Mouse (Mus musculus): Measurements from ENCODE around the gene Gas2.

The Gas2 gene

DNA sequence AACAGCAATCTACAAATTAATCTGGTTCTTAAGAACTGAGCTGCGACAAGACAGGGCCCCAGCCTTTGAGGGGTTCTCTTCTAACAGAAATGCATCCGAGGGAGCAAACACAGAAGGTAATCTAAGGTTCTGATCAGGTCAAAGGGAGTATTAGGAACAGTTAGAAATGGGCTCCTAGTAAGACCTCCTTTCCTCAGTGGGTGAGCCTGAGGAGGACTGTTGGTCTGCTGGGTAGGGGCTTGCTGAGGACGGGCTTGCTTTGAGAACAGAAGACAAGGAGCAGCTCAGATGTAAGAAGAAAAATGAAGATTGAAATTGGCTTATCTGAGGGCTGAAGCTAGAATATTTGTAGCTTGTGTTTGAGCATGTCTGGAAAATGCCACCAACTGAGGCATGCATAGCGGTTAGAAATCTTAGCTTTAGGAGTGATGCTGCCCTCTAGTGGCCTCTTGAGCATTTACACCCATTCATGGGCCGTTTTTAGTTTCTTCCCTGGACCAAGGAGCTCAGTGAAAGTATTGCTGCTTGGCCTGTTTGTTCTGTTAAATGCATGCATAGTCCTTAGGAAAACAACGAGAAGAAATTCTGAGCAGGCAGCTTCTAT, 110.5 kb downstream of the Gas2 start:
- no peak for DNase-seq

DNA sequence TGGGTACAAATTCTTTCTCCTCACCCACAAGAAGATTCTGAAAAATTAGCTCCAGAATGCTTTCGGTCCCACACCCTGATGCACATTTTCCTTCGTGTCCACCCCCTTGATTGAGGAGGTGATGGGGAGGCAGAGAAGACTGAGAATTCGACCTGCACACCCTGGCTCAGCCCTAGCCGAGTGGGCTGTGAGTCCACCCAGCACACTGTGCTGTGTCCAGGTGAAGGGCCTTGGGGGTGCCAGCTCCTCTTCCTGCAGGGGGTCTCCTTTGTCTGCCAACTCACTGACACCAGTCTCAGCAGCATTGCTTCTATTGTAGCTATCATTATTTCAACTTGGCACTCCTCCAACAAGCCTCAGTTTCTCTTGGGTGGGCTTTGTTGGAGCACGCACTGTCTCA, 111.3 kb downstream of the Gas2 start:
- no peak for DNase-seq

DNA sequence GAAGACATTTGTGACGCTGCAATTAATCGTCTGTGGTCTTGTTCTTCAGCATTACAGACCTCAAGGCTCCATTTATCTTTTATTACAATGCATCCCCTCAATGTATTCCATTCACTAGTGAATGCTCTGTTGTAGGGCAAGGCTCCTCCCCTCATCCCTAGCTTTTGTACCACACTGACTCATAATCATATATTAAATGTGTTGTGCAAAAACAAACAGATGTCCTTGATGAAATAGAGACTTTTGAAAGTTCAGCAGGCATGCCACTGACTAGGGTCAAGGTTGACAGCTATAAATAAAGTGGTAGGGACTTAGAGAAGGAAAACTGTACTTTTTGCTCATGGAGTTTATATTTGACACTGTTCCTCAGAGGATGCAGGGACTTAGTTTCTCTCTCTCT, 111.7 kb downstream of the Gas2 start:
- DNase-seq: no peak

DNA sequence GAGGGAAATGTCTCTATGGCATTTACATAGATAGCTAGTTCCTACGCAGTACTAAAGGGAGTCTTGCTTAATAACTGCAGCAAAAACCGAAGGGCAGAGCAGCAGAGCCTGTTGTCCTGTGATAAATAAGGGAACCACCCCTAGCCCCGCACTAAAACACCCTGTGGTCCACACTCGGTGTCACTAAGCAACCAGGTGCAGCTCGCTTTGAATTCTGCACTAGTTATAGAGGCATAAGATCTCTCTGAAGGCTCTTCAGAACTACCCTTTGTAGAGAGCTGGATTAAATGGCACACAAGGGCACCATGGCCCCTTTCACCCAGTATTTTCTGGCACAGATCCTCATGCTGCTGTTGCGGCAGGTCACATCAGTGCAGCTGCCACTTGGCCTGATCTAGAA, 113.4 kb downstream of the Gas2 start:
- DNase-seq: no peak

DNA sequence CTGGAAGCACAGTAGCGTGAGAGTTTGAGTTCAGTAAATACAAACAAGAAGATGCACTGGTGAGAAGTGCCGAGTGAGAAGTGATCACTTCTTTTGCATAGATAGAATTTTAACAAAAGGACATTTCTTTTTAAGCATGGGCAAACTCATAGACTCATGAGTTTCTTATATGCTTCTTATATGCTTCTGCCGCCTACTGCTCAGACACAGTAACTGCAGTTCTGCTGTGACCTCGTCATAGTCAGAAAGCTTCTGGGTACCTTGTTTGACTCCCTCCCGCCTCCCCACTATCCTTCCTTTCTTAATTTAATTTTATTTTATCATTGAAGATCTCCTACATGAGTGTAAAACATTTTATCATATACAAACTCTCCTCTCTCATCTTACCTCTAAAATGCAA, 117.5 kb downstream of the Gas2 start:
- DNase-seq: no peak

DNA sequence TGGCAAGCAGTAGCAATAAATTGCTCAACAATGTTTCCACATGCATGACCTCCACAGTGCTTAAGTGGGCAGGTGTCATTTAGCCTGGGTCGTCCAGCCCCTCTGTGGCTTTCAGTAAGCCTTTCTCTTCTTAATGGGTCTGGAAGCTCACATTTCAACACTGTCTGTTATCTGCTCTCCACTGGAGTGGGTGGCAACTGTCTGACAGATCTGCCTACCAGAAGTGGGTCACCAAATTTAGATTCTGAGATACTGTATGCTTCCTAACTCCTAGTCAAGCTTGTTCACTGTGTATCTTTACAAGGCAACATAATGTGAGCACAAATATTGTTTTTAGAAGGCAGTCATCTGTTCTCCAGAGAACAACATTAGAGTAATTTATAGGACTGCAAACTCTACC, 120.5 kb downstream of the Gas2 start:
- no peak for DNase-seq

DNA sequence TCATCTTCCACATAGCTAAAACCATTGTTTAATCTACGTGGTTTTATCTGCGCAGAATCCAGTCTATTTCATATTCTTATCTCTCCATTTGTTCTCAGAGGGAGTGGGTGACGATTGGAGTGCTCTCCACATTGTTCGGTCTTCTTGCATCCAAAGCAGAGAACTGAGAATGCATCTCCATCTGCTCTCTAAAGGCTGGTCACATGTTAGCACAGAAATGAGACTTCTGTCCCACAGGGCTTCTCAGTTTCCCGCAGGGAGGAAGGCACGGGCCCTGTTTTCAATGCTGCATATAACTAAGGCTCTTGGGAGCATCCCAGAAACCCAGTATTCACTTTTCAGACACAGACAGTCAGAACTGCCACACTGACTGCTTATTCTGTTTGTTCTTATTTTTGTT, 123.9 kb downstream of the Gas2 start:
- no peak for DNase-seq

DNA sequence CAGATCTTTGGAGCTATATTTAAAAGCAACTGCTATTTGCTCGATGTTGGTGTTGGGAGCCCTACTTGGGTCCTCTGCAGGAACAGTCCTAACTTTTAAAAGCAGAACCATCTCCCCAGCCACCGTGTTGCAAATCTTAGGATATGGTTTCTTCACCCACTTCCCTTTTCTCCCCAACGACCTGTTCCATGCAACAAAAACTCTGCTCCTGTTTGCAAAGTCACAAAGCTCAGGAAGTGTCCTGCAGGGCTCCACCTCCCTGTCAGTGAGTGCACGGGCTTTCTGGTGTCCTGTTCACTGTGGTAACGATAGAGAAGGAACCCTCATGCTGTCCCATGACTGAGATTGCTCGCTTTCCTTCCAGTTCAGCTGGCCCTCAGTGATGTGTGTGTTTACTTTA, 125.1 kb downstream of the Gas2 start:
- no peak for DNase-seq

DNA sequence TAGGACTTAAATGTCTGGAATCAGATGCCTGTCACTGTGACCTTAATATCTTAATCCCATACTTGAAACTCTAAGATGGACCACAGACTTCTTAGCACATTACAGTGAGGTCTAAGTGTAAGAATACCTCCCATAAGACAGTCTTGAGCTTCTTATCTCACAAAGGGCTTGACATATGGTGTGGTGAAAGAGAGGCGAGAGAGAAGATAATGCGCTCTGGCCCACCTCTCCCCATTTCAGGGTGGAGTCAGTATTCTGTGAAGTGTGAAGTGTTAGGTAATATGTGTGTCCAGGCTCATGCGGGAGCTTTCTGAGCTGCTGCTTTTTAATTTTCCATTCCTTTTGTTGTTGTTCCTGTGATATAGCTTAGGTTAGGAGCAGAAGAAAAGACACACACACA, 129.2 kb downstream of the Gas2 start:
- no peak for DNase-seq

DNA sequence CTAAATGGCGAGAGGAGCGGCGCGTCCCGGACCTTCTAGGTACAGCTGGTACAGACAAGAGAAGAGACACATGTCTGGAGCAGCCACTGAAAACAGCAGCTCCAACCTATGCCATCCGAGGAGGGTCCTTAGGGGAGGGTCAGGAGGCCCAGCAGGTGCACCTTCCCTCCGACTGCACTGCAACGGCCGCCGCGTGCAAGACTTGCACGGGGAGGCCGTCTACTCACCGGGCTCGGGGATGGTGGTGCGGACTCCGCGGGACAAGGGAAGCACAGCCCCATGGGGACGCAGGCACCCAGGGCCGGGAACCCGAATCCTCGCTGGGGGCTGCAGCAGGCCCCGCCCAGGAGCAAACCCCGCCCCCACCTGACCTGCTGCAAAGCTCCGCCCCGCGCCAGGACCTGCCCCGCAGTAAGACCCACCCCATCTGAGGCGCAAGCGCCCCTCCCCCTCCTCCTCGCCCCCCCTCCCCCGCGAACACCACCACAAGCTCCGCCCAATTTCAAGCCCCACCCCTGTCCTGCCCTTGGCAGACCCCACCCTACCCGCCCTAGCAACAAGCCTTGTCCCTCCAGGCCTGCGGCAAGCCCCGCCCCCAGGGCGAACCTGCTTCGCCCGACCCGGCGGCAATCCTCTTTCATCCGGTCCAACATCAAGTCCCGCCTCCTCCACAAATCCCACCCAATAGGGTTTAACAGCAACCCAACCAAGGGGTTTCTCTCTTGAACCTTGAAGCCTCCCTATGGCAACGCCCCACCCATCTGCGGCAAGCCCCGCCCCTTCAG, 143.9 kb downstream of the Gas2 start, which contains the start of gene Svip:
Gene Svip (minus strand): TSS at position 508 of the 785 bp plus-strand sequence.
- peak; percentile 96 to 97 for DNase-seq

DNA sequence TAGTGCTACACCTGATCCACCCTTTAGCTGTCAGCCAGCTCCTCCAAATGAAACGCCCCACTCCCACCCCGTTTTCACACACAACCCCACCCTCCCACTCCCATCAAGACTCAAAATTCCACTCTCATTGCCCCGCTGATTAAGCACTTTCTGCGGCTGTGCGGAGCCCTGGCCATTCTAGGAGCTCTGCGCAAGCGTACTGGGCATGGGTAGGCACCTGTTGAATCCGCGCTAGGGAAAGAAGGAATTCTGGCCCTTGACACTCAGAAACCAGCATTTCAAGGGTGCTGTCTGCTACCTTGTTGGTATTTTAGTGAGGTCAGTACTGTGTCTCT, 144.4 kb downstream of the Gas2 start:
- no peak for DNase-seq

DNA sequence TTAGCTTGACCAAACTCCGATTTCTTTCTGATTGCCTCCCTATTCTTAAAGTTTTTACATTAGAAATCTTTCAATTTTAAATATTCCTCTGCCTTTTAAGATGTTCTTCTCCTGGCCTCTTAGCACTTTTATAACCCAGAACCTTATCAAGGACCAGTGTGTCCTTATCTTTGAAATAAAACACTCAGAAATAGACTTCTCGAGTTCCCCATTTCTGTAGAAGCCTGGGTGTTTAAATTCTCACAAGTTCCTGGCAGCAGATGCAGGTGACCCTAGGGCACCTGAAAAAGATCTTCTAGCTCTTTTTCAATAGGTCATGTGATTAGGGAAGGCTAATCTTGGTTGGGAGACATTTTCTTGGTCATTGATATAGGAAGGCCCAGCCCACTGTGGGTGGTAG, 145.3 kb downstream of the Gas2 start:
- DNase-seq: no peak

DNA sequence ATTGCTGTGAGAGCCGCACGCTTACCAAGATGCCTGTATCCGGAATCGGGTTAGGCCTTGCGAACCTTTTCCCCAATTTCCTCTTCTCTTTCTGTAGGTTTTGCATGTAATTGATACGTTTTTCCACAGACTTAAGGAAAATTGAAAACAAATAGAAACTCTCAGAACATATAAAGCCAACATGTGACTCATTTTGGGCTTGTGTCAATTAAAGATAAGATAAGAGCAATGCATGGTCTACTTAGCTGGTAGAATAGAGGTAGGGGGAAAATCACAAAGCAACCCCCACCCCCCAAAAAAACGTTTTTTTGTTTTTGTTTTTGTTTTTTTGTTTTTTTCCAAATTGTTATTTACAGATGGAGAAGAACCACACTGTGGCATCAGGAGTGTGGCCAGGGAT, 151.6 kb downstream of the Gas2 start:
- DNase-seq: no peak

DNA sequence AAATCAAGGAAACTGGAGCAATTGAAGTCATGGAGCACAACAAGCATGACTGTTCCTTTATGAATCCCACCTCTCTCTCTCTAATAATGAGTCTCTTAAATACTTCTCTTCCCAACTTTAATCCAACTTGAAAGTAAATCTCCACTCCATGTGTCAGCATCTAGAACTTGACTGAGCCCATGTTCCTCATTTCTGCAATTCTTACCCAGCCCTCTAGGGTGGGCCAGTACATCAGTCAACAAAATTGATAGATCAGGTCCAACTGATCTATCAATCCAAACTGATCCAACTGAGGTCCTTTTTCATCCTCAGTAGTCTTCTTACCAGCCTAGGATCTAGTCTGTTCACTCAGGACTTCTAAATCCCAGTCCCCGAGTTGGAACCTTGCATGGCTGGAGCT, 153.4 kb downstream of the Gas2 start:
- DNase-seq: no peak

DNA sequence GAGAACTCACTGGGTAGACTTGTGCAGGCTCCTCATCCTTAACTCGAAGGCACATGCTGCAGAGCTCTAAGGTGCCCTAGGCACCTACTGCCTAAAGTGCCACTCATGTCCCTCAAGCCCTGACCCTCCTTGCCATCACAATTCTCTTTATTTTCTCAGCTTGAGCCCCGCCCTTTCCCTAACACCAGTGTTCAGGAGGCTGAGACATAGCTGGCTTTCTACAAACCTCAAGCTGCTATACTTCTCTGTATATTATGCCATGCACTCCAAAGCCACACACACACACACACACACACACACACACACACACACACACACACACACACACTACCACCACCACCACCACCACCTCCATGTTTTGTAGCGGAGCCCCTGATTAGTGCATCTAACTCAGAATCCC, 153.8 kb downstream of the Gas2 start, which contains the start of gene 1700015G11Rik:
Gene 1700015G11Rik (minus strand): TSS at position 101 of the 400 bp plus-strand sequence.
- no peak for DNase-seq

DNA sequence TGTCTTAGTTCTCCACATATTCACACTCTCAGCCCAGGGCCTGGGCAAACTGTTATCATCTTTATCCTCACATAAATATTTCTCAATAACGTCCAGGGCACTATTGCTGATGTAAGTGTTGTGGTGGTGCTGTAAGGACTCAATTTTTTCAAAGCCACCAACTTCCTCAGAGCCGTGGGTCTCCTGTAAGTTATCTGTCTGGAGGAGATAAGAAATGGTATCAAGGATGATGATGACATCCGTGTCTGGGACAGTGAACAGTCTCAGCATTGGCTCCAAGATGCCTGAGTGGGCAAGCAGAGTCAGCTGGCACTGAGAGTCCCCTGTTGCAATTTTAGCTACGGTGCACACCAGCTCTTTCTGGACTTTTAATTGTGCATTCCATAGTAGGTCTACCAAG, 160.2 kb downstream of the Gas2 start:
- no peak for DNase-seq

DNA sequence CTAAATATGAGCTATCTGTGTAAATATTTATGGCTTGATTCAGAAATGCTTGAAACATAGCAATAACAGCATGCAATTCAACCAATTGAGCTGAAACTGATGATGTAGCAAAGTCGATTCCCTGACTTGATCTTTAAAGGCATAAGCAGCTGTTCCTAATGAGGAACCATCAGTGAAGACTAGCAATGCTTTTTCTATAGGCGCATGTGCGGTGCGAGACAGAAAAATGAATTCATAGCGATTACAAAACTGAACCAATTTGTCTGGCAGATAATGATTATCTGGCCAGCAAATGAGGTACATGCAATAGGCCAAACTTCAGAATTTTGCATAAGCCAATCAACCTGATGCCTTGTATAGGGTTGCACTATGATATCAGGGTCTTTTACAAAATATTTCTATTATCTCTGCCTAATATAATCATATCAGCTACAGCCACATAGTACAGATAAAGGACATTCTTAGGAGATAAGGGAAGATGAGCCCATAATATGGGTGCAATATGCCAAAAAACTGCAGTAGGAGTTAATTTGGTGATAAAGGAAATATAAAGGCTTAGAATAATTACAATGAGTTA, 162.3 kb downstream of the Gas2 start:
- DNase-seq: no peak

DNA sequence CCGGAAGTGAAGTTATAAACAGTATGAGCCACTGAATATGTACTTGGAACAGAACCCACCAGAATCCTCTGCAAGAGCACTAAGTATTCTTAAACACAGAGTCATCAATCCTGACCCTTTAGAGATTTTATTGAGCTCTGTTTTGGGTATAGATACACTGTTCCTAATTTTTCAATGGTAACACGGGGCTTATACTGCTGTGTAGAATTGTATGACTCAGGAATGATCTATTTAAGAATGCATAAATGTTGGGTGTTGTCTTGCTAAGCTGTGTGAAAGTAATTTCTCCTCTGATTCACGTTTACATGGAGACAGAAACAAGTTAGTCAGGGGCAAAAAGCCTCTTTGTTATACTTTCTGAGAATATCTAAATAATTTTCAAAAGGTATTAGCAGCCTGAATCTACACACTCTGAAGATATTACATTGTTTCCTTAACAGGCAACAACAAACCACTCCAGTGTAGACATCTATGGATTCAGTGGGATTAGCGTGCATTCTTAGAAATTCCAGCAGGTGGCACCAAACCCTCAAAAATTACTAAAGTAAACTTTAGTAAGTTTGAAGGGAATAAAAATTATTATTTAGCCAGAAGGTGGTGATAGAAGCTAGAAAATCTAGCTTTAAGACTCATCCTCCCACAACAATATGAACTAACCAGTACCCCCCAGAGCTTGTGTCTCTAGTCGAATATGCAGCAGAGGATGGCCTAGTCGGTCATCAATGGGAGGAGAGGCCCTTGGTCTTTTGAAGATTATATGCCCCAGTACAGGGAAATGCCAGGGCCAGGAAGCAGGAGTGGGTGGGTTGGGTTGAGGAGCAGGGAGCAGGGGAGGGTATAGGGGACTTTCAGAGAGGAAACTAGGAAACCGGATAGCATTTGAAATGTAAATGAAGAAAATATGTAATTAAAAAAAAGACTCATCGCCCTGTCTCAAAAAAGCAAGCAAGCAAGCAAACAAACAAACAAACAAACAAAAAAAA, 176.1 kb downstream of the Gas2 start:
- DNase-seq: peak in 1 of 2 experiments; percentile 1
